Mouse (Mus musculus) layer of hippocampus, postnatal 14 days (tissue): Measurements from ENCODE around the gene Smim4. TPM values are rescaled to one million over a fixed set of nuclear protein-coding genes. Genes with fewer than 3 reads are reported as not detected.

Experiments
- DNase-seq, 2 experiments: peaks; one replicate each; pipeline ENCODE4 v3.0.0; 2021 to 2022; ENCODE audit warnings: low spot score in 2 of 2, mixed read lengths in 1 of 2
- total RNA-seq, 2 experiments: library from RNA; stranded (reverse); gene quantifications; 2 replicates each; pipeline ENCODE4 v1.2.3; 2021

Gene Smim4
- total RNA-seq, 2 experiments from 2014 or later, result 35.5 to 36.2 TPM

DNA sequence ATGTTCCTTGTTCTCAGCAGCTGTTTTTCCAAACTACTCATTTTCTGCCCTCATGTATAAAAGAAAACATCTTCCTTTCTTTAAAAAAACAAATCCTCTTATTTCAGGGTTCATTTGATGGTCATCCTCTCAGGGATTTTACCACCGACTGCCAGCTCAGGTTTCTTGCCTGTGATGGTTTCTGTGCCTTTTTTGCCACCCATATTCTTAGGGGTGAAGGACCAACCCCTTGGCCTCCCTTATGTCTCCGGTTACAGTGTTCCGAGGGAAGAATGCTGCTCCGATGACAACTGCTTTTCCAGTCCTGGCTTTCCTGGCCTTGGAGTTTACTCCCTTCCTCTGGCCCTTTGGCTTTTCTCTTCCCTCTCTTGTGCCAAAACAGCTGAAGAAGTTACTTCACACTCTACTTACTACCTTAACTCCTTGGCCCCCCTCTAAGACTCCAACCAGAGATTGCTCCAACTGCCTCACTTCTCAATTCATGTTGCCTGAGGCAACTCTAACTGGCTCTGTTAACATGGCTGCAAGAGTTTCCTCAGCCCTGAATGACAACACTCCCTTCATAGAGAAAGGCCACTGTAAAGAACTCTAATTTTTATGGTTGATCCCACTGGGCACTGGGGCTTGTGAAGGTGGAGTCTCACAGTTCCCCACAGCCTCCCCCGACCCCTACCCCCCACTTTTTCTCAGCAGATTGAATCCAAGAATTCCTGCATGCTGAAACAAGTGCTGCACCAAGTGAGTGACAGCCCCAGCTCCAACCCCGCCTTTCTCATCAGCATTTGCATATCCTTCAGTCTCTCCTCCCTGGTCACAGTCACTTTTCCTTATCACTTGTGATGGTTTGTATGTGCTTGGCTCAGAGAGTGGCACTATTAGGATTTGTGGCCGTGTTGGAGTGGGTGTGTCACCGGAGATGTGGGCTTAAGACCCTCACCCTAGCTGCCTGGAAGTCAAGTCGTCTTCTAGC is 3.4 kb downstream of the Smim4 start:
- no peak for DNase-seq

DNA sequence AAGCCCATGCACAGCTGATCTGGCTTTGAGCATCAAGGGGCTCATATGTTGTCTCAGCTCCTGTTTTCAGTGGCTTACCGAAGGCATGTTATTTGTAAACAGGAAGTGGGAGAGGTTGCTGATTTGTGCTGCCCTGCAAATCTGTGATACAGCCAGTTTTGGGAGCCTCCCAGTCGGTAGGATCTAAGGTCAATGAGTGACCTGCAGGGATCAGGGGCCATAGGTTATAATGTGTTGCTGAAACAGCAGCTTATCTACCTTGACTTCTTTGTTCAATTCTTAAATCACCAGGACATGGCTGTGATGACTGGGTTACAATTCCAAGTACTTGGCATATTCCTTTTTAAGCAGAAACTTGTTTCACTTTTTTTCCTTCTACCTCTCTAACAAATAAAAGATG is 13.2 kb downstream of the Smim4 start:
- DNase-seq, result no peak

DNA sequence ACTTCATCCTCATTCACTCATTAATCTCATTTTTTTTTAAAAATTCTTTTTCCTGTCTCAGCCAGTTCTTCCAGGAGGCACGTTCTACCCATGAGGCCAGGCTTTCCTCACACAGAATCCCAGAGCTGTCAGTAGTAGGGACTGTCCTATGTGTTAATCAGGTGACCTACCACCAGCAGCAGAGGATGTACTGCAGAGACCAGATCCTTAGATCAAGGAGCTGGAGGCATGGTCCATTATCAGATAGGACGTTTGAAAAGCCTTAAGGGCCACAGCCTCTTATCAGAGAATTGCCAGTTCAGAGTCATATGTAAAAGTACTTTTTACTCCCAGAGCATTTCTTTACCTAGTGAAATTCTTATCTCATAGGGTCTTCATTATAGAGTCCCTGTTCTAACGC is 14.7 kb downstream of the Smim4 start:
- DNase-seq, result no peak

GRCm38 (mm10) chr14:31112187-31112586 is 16.6 kb downstream of the Smim4 start:
- DNase-seq, result no peak

- DNase-seq, result no peak
These were observed 18.1 kb downstream of the Smim4 start for GRCm38 (mm10) chr14:31110613-31111012.

GRCm38 (mm10) chr14:31105156-31105555 is 23.6 kb downstream of the Smim4 start:
- DNase-seq, result no peak

GRCm38 (mm10) chr14:31089918-31090317 is 38.8 kb downstream of the Smim4 start:
- DNase-seq, result no peak

DNA sequence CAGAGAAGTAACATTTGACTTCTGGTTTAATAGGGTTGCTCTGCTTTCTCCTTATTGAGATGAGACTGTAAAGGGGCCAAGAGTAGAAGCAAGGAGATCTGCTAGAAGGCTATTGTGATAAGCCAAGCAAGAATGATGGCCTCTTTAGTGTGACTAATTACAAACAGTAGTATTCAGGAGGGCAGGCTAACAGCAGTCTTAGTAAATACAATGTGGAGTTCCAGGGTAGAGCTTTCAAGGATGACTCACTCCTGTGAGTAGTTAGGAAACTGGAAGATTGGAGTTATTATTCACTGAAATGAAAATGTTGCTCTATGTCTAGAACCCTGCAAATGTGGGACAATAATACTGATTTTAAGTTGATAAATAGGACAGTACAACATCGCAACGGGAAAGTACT is 40.2 kb downstream of the Smim4 start:
- no peak for DNase-seq

- no peak for DNase-seq
These were observed 41.3 kb downstream of the Smim4 start for GRCm38 (mm10) chr14:31087433-31087832.

DNA sequence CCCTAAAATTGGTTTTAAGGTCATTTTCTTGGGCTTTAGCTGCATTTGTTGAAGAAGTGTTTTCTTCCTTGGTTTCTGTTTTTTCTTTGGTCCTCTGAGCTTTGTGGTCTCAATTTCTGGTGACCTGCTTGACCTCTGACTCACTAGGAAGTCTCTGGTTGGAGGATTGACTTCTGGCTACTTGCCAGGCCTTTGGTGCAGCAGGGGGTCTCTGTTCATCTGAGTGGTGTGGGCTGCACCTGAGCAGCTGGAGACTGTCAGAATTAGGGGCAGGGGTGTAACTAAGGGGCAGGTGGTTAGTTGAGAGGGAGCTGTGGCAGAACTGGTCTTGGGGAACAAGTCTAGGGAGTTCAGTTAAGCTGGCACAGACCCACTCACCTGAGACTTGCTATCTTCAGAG is 47.6 kb downstream of the Smim4 start:
- no peak for DNase-seq

DNA sequence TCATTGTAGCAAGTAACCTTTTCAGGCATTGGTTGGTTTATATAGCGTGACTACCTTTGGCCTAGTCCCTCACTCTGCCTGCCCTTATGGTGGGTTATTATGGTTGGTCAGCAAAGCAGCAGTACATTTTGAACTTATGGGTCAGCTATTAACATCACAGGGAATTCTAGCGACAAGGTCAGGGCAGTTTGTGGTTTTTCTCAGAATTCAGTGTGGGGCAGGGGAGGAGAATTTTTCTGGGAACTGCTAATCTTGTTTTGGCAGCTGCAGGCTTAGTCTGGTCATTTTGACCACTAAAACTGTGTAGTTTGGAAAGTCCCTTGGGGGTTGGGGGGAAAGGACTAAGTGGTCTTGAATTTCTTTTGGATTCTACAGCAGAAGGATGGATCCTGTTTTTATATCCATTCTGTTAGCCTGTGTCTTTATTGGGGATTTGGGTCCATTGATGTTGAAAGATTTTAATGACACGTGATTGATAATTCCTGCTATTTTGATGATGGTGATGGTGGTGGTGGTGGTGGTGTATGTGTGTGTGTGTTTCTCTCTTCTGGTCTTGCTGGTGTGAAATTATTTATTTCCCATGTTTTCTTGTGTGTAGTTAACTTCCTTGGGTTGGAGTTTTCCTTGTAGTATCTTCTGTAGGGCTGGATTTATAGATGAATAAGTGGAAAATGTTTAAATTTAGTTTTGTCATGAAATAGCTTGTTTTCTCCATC is 49.3 kb downstream of the Smim4 start:
- no peak for DNase-seq

DNA sequence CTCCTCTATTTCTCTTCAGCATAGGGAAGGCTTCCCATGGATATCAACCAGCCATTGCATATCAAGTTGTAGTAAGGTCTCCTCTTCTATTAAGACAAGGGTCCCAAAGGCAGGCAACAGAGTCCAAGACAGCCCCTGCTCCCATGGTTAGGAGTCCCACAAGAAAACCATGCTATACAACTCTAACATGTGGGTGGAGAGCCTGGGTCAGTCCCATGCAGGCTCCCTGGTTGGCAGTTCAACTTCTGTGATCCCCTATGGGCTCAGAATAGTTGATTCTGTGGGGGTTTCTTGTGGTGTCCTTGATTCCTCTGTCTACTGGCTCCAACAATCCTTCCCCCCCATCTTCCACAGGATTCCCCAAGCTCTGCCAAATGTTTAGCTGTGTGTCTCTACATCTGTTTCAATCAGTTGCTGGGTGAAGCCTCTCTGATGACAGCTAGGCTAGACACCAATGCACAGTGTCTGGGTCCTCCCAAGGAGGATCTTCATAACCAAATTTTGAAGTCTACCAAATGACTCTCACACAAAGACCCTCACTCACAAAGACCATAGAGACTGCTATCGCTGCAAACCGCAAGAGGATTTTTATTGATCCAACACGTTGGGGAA is 50.1 kb downstream of the Smim4 start:
- no peak for DNase-seq

DNA sequence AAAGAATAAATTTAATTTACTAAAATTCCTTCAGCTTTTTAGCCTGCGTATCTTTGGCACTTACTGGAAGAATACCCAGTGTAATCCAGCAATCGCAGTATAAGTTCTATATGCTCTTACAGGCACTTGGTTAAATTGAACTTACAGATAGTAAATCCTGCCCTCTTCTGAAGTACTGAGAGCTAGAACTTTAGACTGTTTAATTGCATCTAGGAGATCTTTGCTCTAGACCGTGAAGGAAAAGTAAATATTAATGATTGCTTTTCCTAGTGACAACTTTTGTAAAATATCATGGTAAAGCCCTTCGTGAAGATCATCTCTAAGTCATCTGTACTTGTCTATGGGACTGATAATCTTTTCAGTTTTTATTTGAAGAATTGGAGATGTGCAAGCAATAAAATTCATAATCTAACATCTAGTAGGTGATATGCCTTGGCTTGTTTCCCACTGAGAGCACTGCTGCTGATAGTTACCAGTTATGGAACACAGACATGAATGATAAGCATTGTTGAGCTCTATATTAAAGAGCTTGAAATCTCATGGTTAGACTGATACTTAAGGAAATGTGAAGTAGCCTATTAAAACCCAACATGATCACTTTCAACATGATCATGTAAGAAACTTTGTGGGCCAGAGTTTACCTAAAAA is 59.5 kb downstream of the Smim4 start:
- DNase-seq, result no peak

DNA sequence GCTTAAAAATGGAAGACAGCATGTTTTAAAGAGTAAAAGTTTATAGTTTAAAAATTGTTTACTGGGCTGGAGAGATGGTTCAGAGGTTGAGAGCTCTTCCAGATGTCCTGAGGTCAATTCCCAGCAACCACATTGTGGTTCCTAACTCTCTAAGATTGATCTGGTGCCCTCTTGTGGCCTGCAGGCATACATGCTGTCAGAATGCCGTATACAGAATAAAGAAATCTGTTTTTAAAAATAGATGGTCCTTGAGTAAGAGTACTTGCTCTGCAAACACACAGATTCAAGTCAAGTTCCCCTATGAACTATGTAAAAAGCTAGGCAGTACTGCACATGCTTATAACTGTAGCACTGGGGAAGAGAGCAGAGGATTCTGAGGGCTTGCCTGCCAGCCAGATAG is 66.5 kb downstream of the Smim4 start:
- no peak for DNase-seq

DNA sequence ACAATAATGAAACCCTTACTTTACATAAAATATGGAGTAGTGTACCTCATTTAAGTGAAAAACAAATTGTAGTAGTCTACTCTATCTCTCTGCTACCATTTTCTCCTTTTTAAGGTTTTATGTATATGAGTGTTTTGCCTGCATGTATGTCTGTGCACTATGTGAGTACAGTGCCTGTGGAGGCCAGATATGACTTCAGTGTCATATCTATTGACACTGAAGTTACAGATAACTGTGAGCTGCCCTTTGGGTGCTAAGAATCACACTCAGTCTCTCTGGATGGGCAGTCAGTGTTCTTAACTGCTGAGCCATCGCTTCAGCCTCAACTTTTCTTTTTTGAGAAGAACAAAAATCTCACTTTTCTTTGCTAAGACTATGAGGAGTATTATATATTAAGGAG is 82.9 kb downstream of the Smim4 start:
- DNase-seq, result no peak

DNA sequence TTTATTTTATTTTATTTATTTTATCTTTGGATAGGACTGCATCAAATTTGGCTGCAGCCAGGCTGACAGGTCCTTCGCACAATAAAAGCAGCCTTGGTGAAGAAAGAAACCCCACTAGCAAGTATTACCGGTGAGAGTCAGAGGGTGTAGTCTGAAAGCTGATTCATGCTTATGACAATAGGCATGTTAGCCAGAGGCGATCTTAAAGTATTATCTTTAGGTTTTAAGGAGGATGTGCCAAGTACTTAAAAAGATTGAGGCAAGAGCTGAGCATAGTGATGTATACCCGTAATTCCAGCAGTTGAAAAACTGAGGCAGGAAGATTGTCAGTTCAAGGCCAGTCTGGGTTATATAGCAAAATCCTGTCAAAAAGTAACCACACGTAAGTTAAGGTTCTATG is 83.5 kb downstream of the Smim4 start:
- DNase-seq, result no peak

Other genes with a start within 250 kb of the Smim4 start
- gene Mustn1, start 249.8 kb downstream of the Smim4 start, total RNA-seq, result 1 to 10 TPM; 1.9 to 2.1 TPM
- gene Itih4, start 242.5 kb downstream of the Smim4 start, total RNA-seq, result not detected
- 10 to 100 TPM; 18.2 to 19.0 TPM for gene Itih3, start 205.2 kb downstream of the Smim4 start, total RNA-seq
- not detected for gene Itih1, start 185.7 kb downstream of the Smim4 start, total RNA-seq
- 10 to 100 TPM; 14.1 to 15.9 TPM for gene Nek4, start 177.6 kb downstream of the Smim4 start, total RNA-seq
- gene Glt8d1, start 127.6 kb downstream of the Smim4 start, total RNA-seq, result 10 to 100 TPM; 36.8 to 38.0 TPM
- 100 to 1,000 TPM; 173 to 181 TPM for gene Spcs1, start 127.3 kb downstream of the Smim4 start, total RNA-seq
- gene Pbrm1, start 109.8 kb downstream of the Smim4 start, total RNA-seq, result 10 to 100 TPM; 56.1 to 57.1 TPM
- gene Gnl3, start 109.8 kb downstream of the Smim4 start, total RNA-seq, result 10 to 100 TPM; 43.3 to 45.6 TPM
- 10 to 100 TPM; 15.2 to 18.8 TPM for gene Nt5dc2, start 2.1 kb upstream of the Smim4 start, total RNA-seq
- gene Stab1, start 39.7 kb upstream of the Smim4 start, total RNA-seq, result 10 to 100 TPM; 27.9 to 32.0 TPM
- gene Tnnc1, start 79.4 kb upstream of the Smim4 start, total RNA-seq, result 1 to 10 TPM in 1 of 2 experiments, under 1 TPM in 1; 0.85 to 3.7 TPM
- 100 to 1,000 TPM; 433 to 449 TPM for gene Nisch, start 88.0 kb upstream of the Smim4 start, total RNA-seq
- 1 to 10 TPM; 5.5 to 6.4 TPM for gene Sema3g, start 88.9 kb upstream of the Smim4 start, total RNA-seq
- 1 to 10 TPM; 4.0 to 6.3 TPM for gene Phf7, start 122.4 kb upstream of the Smim4 start, total RNA-seq
- gene Bap1, start 122.5 kb upstream of the Smim4 start, total RNA-seq, result 100 to 1,000 TPM; 125 to 127 TPM
- 1 to 10 TPM; 2.4 TPM for gene Dnah1, start 194.9 kb upstream of the Smim4 start, total RNA-seq
- gene Capn7, start 207.7 kb upstream of the Smim4 start, total RNA-seq, result 10 to 100 TPM; 36.6 to 41.0 TPM